Mouse (Mus musculus): ENCODE data around the gene Mxd3. TPM values are rescaled to one million over a fixed set of nuclear protein-coding genes. Genes with fewer than 3 reads are reported as not detected.
A peak's percentile ranks its signal among the peaks of the same experiment; 100 is the strongest.

Mxd3 gene
- 14.2 and 15.0 TPM in 2 replicates for total RNA-seq (2015; ENCODE audit: low replicate concordance)
- 20.1 and 28.7 TPM in 2 replicates for total RNA-seq (2017; ENCODE audit: low replicate concordance)

GRCm38 (mm10) chr13:55329683-55330566 is at the start of gene Mxd3:
Gene Mxd3 (minus strand): TSS chr13:55329823.
- ATAC-seq (replicated peaks; ENCODE audit: low FRiP score, poor library complexity, severe bottlenecking), result peak; percentile 59

- ATAC-seq (replicated peaks; ENCODE audit: low FRiP score, poor library complexity, severe bottlenecking), result 0 out of 2 replicates have a peak, but pooled peaks have one; percentile 14
Measured at GRCm38 (mm10) chr13:55378907-55379580, 49.4 kb upstream of the Mxd3 start.

GRCm38 (mm10) chr13:55375877-55376276 is 46.3 kb upstream of the Mxd3 start:
- ATAC-seq (replicated peaks; ENCODE audit: low FRiP score, poor library complexity, severe bottlenecking), result no peak

GRCm38 (mm10) chr13:55374206-55374924 is 44.7 kb upstream of the Mxd3 start:
- no peak for ATAC-seq (replicated peaks; ENCODE audit: low FRiP score, poor library complexity, severe bottlenecking)

- ATAC-seq (replicated peaks; ENCODE audit: low FRiP score, poor library complexity, severe bottlenecking), result no peak
Measured at GRCm38 (mm10) chr13:55371740-55372139, 42.1 kb upstream of the Mxd3 start.

GRCm38 (mm10) chr13:55371007-55371681 is 41.5 kb upstream of the Mxd3 start:
- ATAC-seq (replicated peaks; ENCODE audit: low FRiP score, poor library complexity, severe bottlenecking), result no peak

- ATAC-seq (replicated peaks; ENCODE audit: low FRiP score, poor library complexity, severe bottlenecking), result peak; percentile 41
Measured at GRCm38 (mm10) chr13:55370234-55370633, 40.6 kb upstream of the Mxd3 start.

GRCm38 (mm10) chr13:55369531-55370114 is 40.0 kb upstream of the Mxd3 start, which contains the start of gene Rgs14:
Gene Rgs14 (plus strand): TSS chr13:55369732.
- ATAC-seq (replicated peaks; ENCODE audit: low FRiP score, poor library complexity, severe bottlenecking), result peak; percentile 91

GRCm38 (mm10) chr13:55368401-55368800 is 38.8 kb upstream of the Mxd3 start:
- no peak for ATAC-seq (replicated peaks; ENCODE audit: low FRiP score, poor library complexity, severe bottlenecking)

GRCm38 (mm10) chr13:55362453-55363060 is 32.9 kb upstream of the Mxd3 start, which contains the start of gene Lman2:
Gene Lman2 (minus strand): TSS chr13:55362783.
- peak; percentile 95 for ATAC-seq (replicated peaks; ENCODE audit: low FRiP score, poor library complexity, severe bottlenecking)

GRCm38 (mm10) chr13:55361974-55362452 is 32.4 kb upstream of the Mxd3 start:
- ATAC-seq (replicated peaks; ENCODE audit: low FRiP score, poor library complexity, severe bottlenecking), result peak; percentile 40

GRCm38 (mm10) chr13:55361145-55361544 is 31.5 kb upstream of the Mxd3 start:
- ATAC-seq (replicated peaks; ENCODE audit: low FRiP score, poor library complexity, severe bottlenecking), result no peak

- ATAC-seq (replicated peaks; ENCODE audit: low FRiP score, poor library complexity, severe bottlenecking), result no peak
Measured at GRCm38 (mm10) chr13:55346745-55347144, 17.1 kb upstream of the Mxd3 start.

GRCm38 (mm10) chr13:55344286-55344685 is 14.7 kb upstream of the Mxd3 start:
- ATAC-seq (replicated peaks; ENCODE audit: low FRiP score, poor library complexity, severe bottlenecking), result no peak

- ATAC-seq (replicated peaks; ENCODE audit: low FRiP score, poor library complexity, severe bottlenecking), result no peak
Measured at GRCm38 (mm10) chr13:55342469-55342868, 12.8 kb upstream of the Mxd3 start.

GRCm38 (mm10) chr13:55339259-55339658 is 9.6 kb upstream of the Mxd3 start:
- peak; percentile 57 for ATAC-seq (replicated peaks; ENCODE audit: low FRiP score, poor library complexity, severe bottlenecking)

GRCm38 (mm10) chr13:55338131-55339054 is 8.8 kb upstream of the Mxd3 start:
- ATAC-seq (replicated peaks; ENCODE audit: low FRiP score, poor library complexity, severe bottlenecking), result no peak

All from erythroblast, adult 5-6 weeks (primary cell).